Mouse (Mus musculus) hindlimb bud, embryonic 11.5 days (tissue): ENCODE measurements around the gene Vmn1r36.
"Not testable (repeated sequence)": the region's sequence is repeated elsewhere in the genome, so short reads cannot be mapped to it uniquely, and the experiment has no call there.

Source experiments
- DNase-seq: peaks from one replicate; pipeline ENCODE4 v3.0.0-alpha.2; 2012; ENCODE audit warnings: low read depth, low spot score; ENCODE audit errors: extremely low spot score

The Vmn1r36 gene

GRCm38 (mm10) chr6:66719068-66719467 is at the start of gene Vmn1r36:
TSS of gene Vmn1r36 (minus strand) at chr6:66719168.
- not testable (repeated sequence) for DNase-seq

- not testable (repeated sequence) for DNase-seq
Measured at GRCm38 (mm10) chr6:66729082-66729481, 10.1 kb upstream of the Vmn1r36 start, which contains the start of gene Vmn1r37. TSS of gene Vmn1r37 (plus strand) at chr6:66729382.

GRCm38 (mm10) chr6:66713854-66714253 is 5.1 kb downstream of the Vmn1r36 start:
- no peak for DNase-seq

- no peak for DNase-seq
Measured at GRCm38 (mm10) chr6:66708901-66709300, 10.1 kb downstream of the Vmn1r36 start.

GRCm38 (mm10) chr6:66685806-66686205 is 33.2 kb downstream of the Vmn1r36 start, which contains the start of gene Vmn1r35:
TSS of gene Vmn1r35 (minus strand) at chr6:66685906.
- no peak for DNase-seq
